Mouse (Mus musculus): ENCODE data around the gene Mettl7a2. TPM values are rescaled to one million over a fixed set of nuclear protein-coding genes. Genes with fewer than 3 reads are reported as not detected.

Mettl7a2 gene
- polyA plus RNA-seq, 2 experiments = 0.11 TPM; not detected in 1

GRCm38 (mm10) chr15:100388224-100388835 lies 35.3 kb downstream of the Mettl7a2 start:
- H3K9ac ChIP-seq (replicated peaks) = no peak overlapping the region
- ATAC-seq (ENCODE audit: insufficient read depth) (no peak), DNase-seq (ENCODE audit: low read depth in 3 of 3, low spot score in 3 of 3) (no peak)
- H3K36me3 ChIP-seq (replicated peaks; ENCODE audit: control insufficient read depth, insufficient read depth, low read depth) = peaks cover 6% of the 10 kb centered on the region
- no peaks in the 10 kb centered on the region for H3K9me3 ChIP-seq (ENCODE audit: control insufficient read depth, low read length)
- H3K4me3 ChIP-seq (ENCODE audit: insufficient read depth in 1 of 2, low read depth in 2 of 2, low read length in 2 of 2) = no peak overlapping the region
- no peak overlapping the region for H3K27ac ChIP-seq
- TF ChIP-seq EP300 (IDR thresholded peaks at IDR 0.05; ENCODE audit: low read depth) = no peak
- TF ChIP-seq CTCF (IDR thresholded peaks at IDR 0.05; ENCODE audit: low read depth) = no peak
- peaks cover 26 to 35% of the 10 kb centered on the region in 2 experiments for H3K4me1 ChIP-seq (replicated peaks; ENCODE audit: control insufficient read depth in 2 of 2, insufficient read depth in 2 of 2, low read length in 1 of 2)
- H3K4me2 ChIP-seq (ENCODE audit: low read depth) = no peak overlapping the region
- WGBS (ENCODE audit: insufficient replicate concordance) = 69% methylated on average over 16 of the region's 16 CpGs
- no peaks in the 10 kb centered on the region for H3K27me3 ChIP-seq (ENCODE audit: control insufficient read depth, insufficient read depth, low read length)

- Histone ChIP-seq H3K36me3 (replicated peaks; ENCODE audit: control insufficient read depth, insufficient read depth, low read depth) (peaks cover 11% of the 10 kb centered on the region), H3K4me2 (ENCODE audit: low read depth) (no peak overlapping the region), H3K27ac (no peak overlapping the region), H3K4me1 (replicated peaks; ENCODE audit: control insufficient read depth in 2 of 2, insufficient read depth in 2 of 2, low read length in 1 of 2) (peaks cover 26 to 37% of the 10 kb centered on the region in 2 experiments), H3K27me3 (ENCODE audit: control insufficient read depth, insufficient read depth, low read length) (no peaks in the 10 kb centered on the region), H3K4me3 (ENCODE audit: insufficient read depth in 1 of 2, low read depth in 2 of 2, low read length in 2 of 2) (no peak overlapping the region), H3K9ac (replicated peaks) (no peak overlapping the region), H3K9me3 (ENCODE audit: control insufficient read depth, low read length) (no peaks in the 10 kb centered on the region)
- DNase-seq (ENCODE audit: low read depth in 3 of 3, low spot score in 3 of 3) = no peak
- 83% methylated on average over 9 of the region's 9 CpGs for WGBS (ENCODE audit: insufficient replicate concordance)
- ATAC-seq (ENCODE audit: insufficient read depth) = no peak
- TF ChIP-seq CTCF (IDR thresholded peaks at IDR 0.05; ENCODE audit: low read depth) (no peak), EP300 (IDR thresholded peaks at IDR 0.05; ENCODE audit: low read depth) (no peak)
Observed at GRCm38 (mm10) chr15:100388886-100389285, 35.9 kb downstream of the Mettl7a2 start.

GRCm38 (mm10) chr15:100391066-100391465 lies 38.1 kb downstream of the Mettl7a2 start:
- Histone ChIP-seq H3K9me3 (ENCODE audit: control insufficient read depth, low read length) (no peaks in the 10 kb centered on the region), H3K9ac (replicated peaks) (peak overlapping the region; percentile 4; the same call in 1 of the 2 replicates), H3K27me3 (ENCODE audit: control insufficient read depth, insufficient read depth, low read length) (no peaks in the 10 kb centered on the region), H3K27ac (peak overlapping the region; percentile 57), H3K36me3 (replicated peaks; ENCODE audit: control insufficient read depth, insufficient read depth, low read depth) (peaks cover 33% of the 10 kb centered on the region), H3K4me1 (replicated peaks; ENCODE audit: control insufficient read depth in 2 of 2, insufficient read depth in 2 of 2, low read length in 1 of 2) (peaks cover 26 to 37% of the 10 kb centered on the region in 2 experiments), H3K4me2 (ENCODE audit: low read depth) (peak overlapping the region; percentile 45), H3K4me3 (ENCODE audit: insufficient read depth in 1 of 2, low read depth in 2 of 2, low read length in 2 of 2) (no peak overlapping the region)
- no peak for DNase-seq (ENCODE audit: low read depth in 3 of 3, low spot score in 3 of 3)
- peak; percentile 48 for ATAC-seq (ENCODE audit: insufficient read depth)
- TF ChIP-seq EP300 (IDR thresholded peaks at IDR 0.05; ENCODE audit: low read depth) (0 out of 2 replicates have a peak, but pooled peaks have one; percentile 51), CTCF (IDR thresholded peaks at IDR 0.05; ENCODE audit: low read depth) (no peak)
- WGBS (ENCODE audit: insufficient replicate concordance) = 24% methylated on average over 7 of the region's 7 CpGs

- peak; percentile 45 to 67 (median 61) for DNase-seq (ENCODE audit: low read depth in 3 of 3, low spot score in 3 of 3)
- peak overlapping the region; percentile 4 for H3K9ac ChIP-seq (replicated peaks)
- peak overlapping the region; percentile 57 for H3K27ac ChIP-seq
- no peak overlapping the region for H3K4me3 ChIP-seq (ENCODE audit: insufficient read depth in 1 of 2, low read depth in 2 of 2, low read length in 2 of 2)
- peak; percentile 88 for ATAC-seq (ENCODE audit: insufficient read depth)
- 21% methylated on average over 7 of the region's 7 CpGs for WGBS (ENCODE audit: insufficient replicate concordance)
- peaks cover 39% of the 10 kb centered on the region for H3K36me3 ChIP-seq (replicated peaks; ENCODE audit: control insufficient read depth, insufficient read depth, low read depth)
- peak overlapping the region; percentile 45 for H3K4me2 ChIP-seq (ENCODE audit: low read depth)
- H3K27me3 ChIP-seq (ENCODE audit: control insufficient read depth, insufficient read depth, low read length) = no peaks in the 10 kb centered on the region
- peaks cover 26 to 37% of the 10 kb centered on the region in 2 experiments for H3K4me1 ChIP-seq (replicated peaks; ENCODE audit: control insufficient read depth in 2 of 2, insufficient read depth in 2 of 2, low read length in 1 of 2)
- no peaks in the 10 kb centered on the region for H3K9me3 ChIP-seq (ENCODE audit: control insufficient read depth, low read length)
- TF ChIP-seq CTCF (IDR thresholded peaks at IDR 0.05; ENCODE audit: low read depth) = no peak
- TF ChIP-seq EP300 (IDR thresholded peaks at IDR 0.05; ENCODE audit: low read depth) = peak; percentile 87
Observed at GRCm38 (mm10) chr15:100391599-100391998, 38.6 kb downstream of the Mettl7a2 start.

GRCm38 (mm10) chr15:100393016-100393415 lies 40.0 kb downstream of the Mettl7a2 start:
- H3K4me1 ChIP-seq (replicated peaks; ENCODE audit: control insufficient read depth in 2 of 2, insufficient read depth in 2 of 2, low read length in 1 of 2) = peaks cover 26 to 37% of the 10 kb centered on the region in 2 experiments
- no peak overlapping the region for H3K9ac ChIP-seq (replicated peaks)
- DNase-seq (ENCODE audit: low read depth in 3 of 3, low spot score in 3 of 3) (no peak), ATAC-seq (ENCODE audit: insufficient read depth) (no peak)
- H3K36me3 ChIP-seq (replicated peaks; ENCODE audit: control insufficient read depth, insufficient read depth, low read depth) = peaks cover 53% of the 10 kb centered on the region
- no peak overlapping the region for H3K4me3 ChIP-seq (ENCODE audit: insufficient read depth in 1 of 2, low read depth in 2 of 2, low read length in 2 of 2)
- no peaks in the 10 kb centered on the region for H3K9me3 ChIP-seq (ENCODE audit: control insufficient read depth, low read length)
- no peak overlapping the region for H3K4me2 ChIP-seq (ENCODE audit: low read depth)
- H3K27me3 ChIP-seq (ENCODE audit: control insufficient read depth, insufficient read depth, low read length) = no peaks in the 10 kb centered on the region
- no peak for TF ChIP-seq CTCF (IDR thresholded peaks at IDR 0.05; ENCODE audit: low read depth)
- TF ChIP-seq EP300 (IDR thresholded peaks at IDR 0.05; ENCODE audit: low read depth) = no peak
- no peak overlapping the region; the same call in 1 of the 2 replicates for H3K27ac ChIP-seq
- WGBS (ENCODE audit: insufficient replicate concordance) = 83% methylated on average over 11 of the region's 11 CpGs

All from liver, embryonic 14.5 days (tissue).